Mouse (Mus musculus) heart, embryonic 10.5 days (tissue): ENCODE data around the gene Hsf2bp. TPM values are rescaled to one million over a fixed set of nuclear protein-coding genes. Genes with fewer than 3 reads are reported as not detected.

Experiments used
- DNase-seq: peaks from one replicate; pipeline ENCODE4 v3.0.0-alpha.2; 2017; ENCODE audit warnings: low spot score
- H3K27ac ChIP-seq: fragments of 300-500 bp; sonication (generic); 2 replicates; pipeline ENCODE4 v1.5.1; 2016; ENCODE audit warnings: mild to moderate bottlenecking
- H3K27me3 ChIP-seq: fragments of 300-500 bp; sonication (generic); 2 replicates; pipeline ENCODE4 v1.6.1; 2016; ENCODE audit warnings: mild to moderate bottlenecking; ENCODE audit not compliant: poor library complexity, insufficient read depth, severe bottlenecking
- H3K36me3 ChIP-seq: fragments of 300-500 bp; sonication (generic); 2 replicates; pipeline ENCODE4 v1.6.1; 2016; ENCODE audit warnings: mild to moderate bottlenecking, moderate library complexity
- H3K4me1 ChIP-seq: fragments of 300-500 bp; sonication (generic); 2 replicates; pipeline ENCODE4 v1.6.1; 2016; ENCODE audit warnings: mild to moderate bottlenecking
- H3K4me3 ChIP-seq: fragments of 300-500 bp; sonication (generic); 2 replicates; pipeline ENCODE4 v1.5.1; 2016; ENCODE audit warnings: mild to moderate bottlenecking, moderate library complexity
- H3K9me3 ChIP-seq: fragments of 300-500 bp; sonication (generic); 2 replicates; pipeline ENCODE4 v1.6.1; 2016; ENCODE audit warnings: mild to moderate bottlenecking, moderate library complexity
- WGBS: fragments of 180-500 bp; shearing (Covaris S2); methylation state at CpG from one replicate; pipeline ENCODE4 v1.1.7; 2016; 5-methylcytosine and 5-hydroxymethylcytosine counted together
- polyA plus RNA-seq: library from polyadenylated mRNA; unstranded; fragments of >200 nt; fragmentation: Nextera tagmentation; extraction: Ambion mirVana; gene quantifications from 2 replicates; pipeline ENCODE4 v1.2.1, GENCODE M21; 2016

Gene Hsf2bp
- polyA plus RNA-seq, 1 experiment from 2014 or later: 0.62 TPM

DNA sequence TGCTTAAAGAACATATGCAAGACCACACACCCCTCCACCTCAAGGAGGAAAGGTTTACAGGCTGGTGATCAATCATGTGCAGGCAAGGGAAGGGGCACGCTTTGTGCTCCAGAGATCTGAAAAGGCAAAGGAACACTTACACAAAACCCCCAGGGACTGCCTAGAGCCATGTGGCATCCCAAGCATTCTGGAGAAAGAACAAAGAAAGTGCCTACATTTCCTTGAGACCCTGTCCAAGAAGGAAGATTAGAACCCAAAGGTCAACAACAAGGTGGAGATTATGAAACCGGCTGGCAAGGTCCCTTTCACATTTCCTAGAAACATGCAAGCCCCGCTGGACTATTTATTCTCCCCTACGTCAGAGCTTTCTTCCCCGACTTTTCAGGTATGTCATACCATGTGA, 11.5 kb downstream of the Hsf2bp start:
- WGBS: 51% methylated on average over 5 of the region's 5 CpGs
- Histone ChIP-seq H3K27me3 (no peaks in the 10 kb centered on the region), H3K4me3 (no peak overlapping the region), H3K4me1 (no peaks in the 10 kb centered on the region), H3K9me3 (no peaks in the 10 kb centered on the region), H3K36me3 (no peaks in the 10 kb centered on the region), H3K27ac (peak overlapping the region; percentile 57; the same call in 1 of the 2 replicates)
- no peak for DNase-seq

DNA sequence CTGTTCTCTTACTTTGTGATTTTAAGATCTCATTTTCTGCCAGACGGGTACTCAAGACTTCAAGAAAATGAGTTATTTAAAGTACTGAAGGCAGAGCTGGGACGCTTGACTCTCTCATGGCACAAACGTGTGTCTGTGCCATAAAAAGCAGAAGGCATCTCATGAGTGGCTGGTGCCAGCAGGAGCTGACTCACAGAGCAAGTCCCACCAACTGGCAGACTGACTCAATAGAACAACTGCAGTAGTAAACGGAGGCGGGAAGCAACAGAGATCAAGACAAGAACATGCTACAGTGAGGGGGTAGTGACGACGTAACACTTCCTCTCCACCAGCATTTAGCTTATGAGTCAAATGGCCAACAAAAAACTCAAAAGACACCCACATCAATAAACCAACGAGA, 13.1 kb downstream of the Hsf2bp start:
- H3K4me3 ChIP-seq: no peak overlapping the region
- H3K27ac ChIP-seq: no peak overlapping the region
- no peaks in the 10 kb centered on the region for H3K36me3 ChIP-seq
- DNase-seq: no peak
- 72% methylated on average over 8 of the region's 8 CpGs for WGBS
- peaks cover under 1% of the 10 kb centered on the region; the same call in 1 of the 2 replicates for H3K4me1 ChIP-seq
- no peaks in the 10 kb centered on the region for H3K27me3 ChIP-seq
- no peaks in the 10 kb centered on the region for H3K9me3 ChIP-seq

GRCm38 (mm10) chr17:32022551-32022950, 13.6 kb downstream of the Hsf2bp start:
- Histone ChIP-seq H3K4me1 (peaks cover 6% of the 10 kb centered on the region), H3K4me3 (no peak overlapping the region), H3K27me3 (no peaks in the 10 kb centered on the region), H3K9me3 (no peaks in the 10 kb centered on the region), H3K36me3 (no peaks in the 10 kb centered on the region), H3K27ac (no peak overlapping the region)
- 74% methylated on average over 6 of the region's 6 CpGs for WGBS
- DNase-seq: no peak

DNA sequence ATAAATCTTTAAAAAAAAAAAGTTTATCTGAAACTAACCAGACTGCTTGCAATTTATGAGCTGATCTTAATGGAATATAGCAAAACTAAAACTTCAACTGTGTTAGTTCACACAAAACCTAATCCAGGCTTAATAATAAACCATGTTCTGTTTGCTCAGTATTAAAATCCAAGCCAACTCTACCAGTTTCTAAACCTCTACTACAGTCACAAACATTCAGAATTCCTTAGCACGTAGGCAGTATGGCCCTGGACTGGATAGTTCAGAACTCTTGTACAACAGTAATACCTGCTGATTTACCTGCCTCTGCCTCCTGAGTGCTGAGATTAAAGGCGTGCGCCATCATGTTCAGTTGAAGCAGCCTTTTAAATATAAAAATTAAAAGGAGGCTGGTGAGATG, 14.2 kb downstream of the Hsf2bp start:
- 87% methylated on average over 3 of the region's 3 CpGs for WGBS
- no peak for DNase-seq
- no peaks in the 10 kb centered on the region for H3K9me3 ChIP-seq

DNA sequence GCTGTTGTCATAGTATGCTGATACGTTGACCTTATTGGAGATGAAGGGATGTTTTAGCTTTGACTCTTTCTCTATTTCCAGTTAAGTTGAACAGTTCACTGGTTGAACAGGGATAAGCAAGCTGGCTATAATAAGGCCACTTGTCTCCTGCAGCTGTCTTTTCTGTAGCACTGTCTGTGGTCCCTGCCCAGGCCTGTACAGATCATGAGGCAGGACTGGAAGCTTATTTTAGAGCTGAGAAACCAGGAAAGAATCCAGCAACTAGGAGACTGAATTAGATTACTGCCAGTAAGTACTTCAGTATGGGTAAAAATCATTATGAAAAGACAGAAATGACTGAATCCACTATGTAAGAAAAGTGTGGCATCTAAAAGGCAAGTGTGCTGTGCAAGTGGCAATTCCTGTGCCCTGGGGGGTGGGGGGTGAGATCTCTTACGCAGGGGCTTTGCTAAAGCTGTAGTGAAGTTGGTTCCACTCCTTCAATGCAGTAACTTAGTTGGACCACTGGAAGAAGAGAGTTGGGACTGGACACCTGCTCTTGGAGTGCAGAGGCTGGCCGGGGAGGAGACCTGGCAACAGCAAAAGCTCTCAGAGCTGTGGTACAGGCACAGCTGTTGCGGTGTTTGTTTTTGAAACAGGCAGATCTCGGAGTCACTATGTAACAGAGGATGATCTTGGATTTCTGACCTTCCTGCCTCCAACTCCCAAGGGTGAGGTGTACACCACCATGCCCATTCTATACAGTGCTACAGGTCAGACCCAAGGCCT, 17.8 kb downstream of the Hsf2bp start:
- 77% methylated on average over 5 of the region's 5 CpGs for WGBS
- no peak for DNase-seq

More for the DNA sequence above, 14.2 kb downstream of the Hsf2bp start:
- Histone ChIP-seq H3K4me1 (peaks cover 9% of the 10 kb centered on the region), H3K36me3 (no peaks in the 10 kb centered on the region), H3K4me3 (no peak overlapping the region), H3K27me3 (no peaks in the 10 kb centered on the region), H3K27ac (no peak overlapping the region)

DNA sequence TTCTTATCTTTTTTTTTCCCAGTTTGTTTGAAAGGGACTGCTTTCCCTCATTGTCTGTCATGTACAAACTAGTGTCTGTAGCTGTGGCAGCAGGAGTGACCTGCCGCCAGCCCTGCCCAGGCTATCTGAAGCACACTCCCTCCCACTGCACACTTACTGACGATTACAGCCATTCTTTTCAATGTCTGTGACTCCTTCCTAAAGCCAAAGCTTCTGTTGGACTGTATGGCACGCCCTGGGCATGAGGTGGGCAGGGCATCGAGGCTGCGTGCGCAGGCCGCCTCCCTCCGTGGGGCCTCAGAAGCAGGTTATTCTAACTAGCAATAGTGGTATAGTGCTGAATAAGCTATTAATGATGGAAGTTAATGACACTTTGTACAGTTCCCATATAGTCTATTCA, 19.7 kb downstream of the Hsf2bp start:
- WGBS: 87% methylated on average over 8 of the region's 8 CpGs
- H3K27ac ChIP-seq: no peak overlapping the region
- peaks cover 17% of the 10 kb centered on the region for H3K4me1 ChIP-seq
- no peaks in the 10 kb centered on the region for H3K27me3 ChIP-seq
- H3K4me3 ChIP-seq: no peak overlapping the region
- DNase-seq: no peak
- no peaks in the 10 kb centered on the region for H3K36me3 ChIP-seq
- H3K9me3 ChIP-seq: no peaks in the 10 kb centered on the region

More for the DNA sequence above, 17.8 kb downstream of the Hsf2bp start:
- Histone ChIP-seq H3K27ac (peak overlapping the region; percentile 60; the same call in 1 of the 2 replicates), H3K27me3 (no peaks in the 10 kb centered on the region), H3K4me3 (no peak overlapping the region), H3K36me3 (no peaks in the 10 kb centered on the region), H3K9me3 (no peaks in the 10 kb centered on the region), H3K4me1 (peaks cover 9% of the 10 kb centered on the region)

- Histone ChIP-seq H3K4me3 (no peak overlapping the region), H3K9me3 (no peaks in the 10 kb centered on the region), H3K4me1 (peaks cover 20% of the 10 kb centered on the region), H3K27me3 (no peaks in the 10 kb centered on the region), H3K27ac (no peak overlapping the region), H3K36me3 (no peaks in the 10 kb centered on the region)
- no peak for DNase-seq
Measured at GRCm38 (mm10) chr17:32013659-32014058, 22.5 kb downstream of the Hsf2bp start.

GRCm38 (mm10) chr17:32012254-32012653, 23.9 kb downstream of the Hsf2bp start:
- no peak overlapping the region for H3K27ac ChIP-seq
- H3K36me3 ChIP-seq: no peaks in the 10 kb centered on the region
- 50% methylated on average over 3 of the region's 3 CpGs for WGBS
- no peak for DNase-seq
- H3K4me3 ChIP-seq: no peak overlapping the region
- H3K27me3 ChIP-seq: no peaks in the 10 kb centered on the region
- no peaks in the 10 kb centered on the region for H3K9me3 ChIP-seq
- peaks cover 11% of the 10 kb centered on the region for H3K4me1 ChIP-seq

DNA sequence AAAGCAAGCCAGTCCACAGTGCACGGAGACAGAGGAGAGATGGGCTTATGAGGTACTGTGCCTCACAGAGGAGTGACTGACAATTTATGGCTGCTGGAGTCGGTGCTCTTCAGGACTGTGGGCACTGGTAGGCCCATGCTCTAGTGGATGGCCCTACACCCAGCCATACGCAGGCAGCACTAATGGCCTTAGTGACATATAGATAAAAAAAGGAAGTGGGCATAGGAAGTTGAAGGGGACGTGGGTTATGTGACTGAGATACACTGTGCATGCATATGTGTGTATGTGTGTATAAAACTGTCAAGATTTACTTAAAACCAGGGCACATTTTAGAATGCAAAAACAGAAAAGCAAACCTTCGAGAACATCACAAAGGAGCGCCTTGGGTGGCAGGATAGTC, 24.5 kb downstream of the Hsf2bp start:
- H3K36me3 ChIP-seq: no peaks in the 10 kb centered on the region
- peaks cover 11% of the 10 kb centered on the region for H3K4me1 ChIP-seq
- 77% methylated on average over 6 of the region's 6 CpGs for WGBS
- H3K4me3 ChIP-seq: no peak overlapping the region
- no peaks in the 10 kb centered on the region for H3K9me3 ChIP-seq
- no peak for DNase-seq
- H3K27me3 ChIP-seq: no peaks in the 10 kb centered on the region
- no peak overlapping the region for H3K27ac ChIP-seq

DNA sequence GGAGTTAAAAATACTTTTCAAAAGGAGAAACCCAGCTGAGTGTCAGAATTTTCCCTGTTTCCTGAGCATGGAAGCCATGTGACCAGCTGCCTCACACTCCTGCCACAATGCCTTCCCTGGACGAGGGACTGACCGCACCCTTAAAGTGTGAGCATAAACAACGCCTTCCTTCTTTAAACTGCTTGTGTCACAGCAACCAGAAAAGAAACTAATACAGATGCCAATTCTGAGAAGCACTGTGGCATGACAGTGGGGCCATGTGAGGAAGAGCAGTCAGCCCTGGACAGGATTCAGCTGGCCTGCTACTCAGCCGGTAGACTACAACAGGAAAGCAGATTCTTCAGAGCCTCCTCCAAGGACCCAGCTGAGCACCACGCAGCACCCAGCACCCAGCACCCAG, 29.3 kb downstream of the Hsf2bp start:
- Histone ChIP-seq H3K4me3 (no peak overlapping the region), H3K9me3 (no peaks in the 10 kb centered on the region), H3K27ac (no peak overlapping the region), H3K27me3 (no peaks in the 10 kb centered on the region), H3K4me1 (peaks cover 4% of the 10 kb centered on the region), H3K36me3 (no peaks in the 10 kb centered on the region)
- DNase-seq: no peak
- 80% methylated on average over 5 of the region's 5 CpGs for WGBS

DNA sequence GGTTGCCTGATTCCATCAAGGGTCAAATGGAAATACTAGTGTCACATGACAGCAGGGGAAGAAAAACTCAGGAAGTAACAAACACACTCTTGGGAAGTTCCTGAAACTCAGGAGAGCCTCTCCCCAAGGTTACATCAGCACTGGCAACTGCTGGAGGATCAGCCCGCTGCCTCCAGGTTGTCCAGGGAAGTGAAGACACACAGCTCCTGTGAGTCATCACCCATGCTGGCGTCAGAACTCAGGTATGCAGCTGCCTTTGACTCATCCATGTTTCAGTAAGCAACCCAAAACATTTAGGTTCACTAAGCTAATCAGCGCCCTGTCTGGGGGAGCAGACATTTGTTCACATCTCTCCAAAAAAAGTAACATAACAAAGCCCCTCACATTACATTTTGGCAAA, 32.9 kb downstream of the Hsf2bp start:
- no peaks in the 10 kb centered on the region for H3K27me3 ChIP-seq
- H3K27ac ChIP-seq: no peak overlapping the region
- no peaks in the 10 kb centered on the region for H3K36me3 ChIP-seq
- no peaks in the 10 kb centered on the region for H3K9me3 ChIP-seq
- H3K4me3 ChIP-seq: no peak overlapping the region
- 85% methylated on average over 3 of the region's 3 CpGs for WGBS
- no peaks in the 10 kb centered on the region for H3K4me1 ChIP-seq
- no peak for DNase-seq

- H3K4me1 ChIP-seq: peaks cover 5% of the 10 kb centered on the region; the same call in 1 of the 2 replicates
- DNase-seq: no peak
- WGBS: 83% methylated on average over 1 of the region's 1 CpGs
- no peaks in the 10 kb centered on the region for H3K27me3 ChIP-seq
- H3K27ac ChIP-seq: no peak overlapping the region
- no peaks in the 10 kb centered on the region for H3K36me3 ChIP-seq
- H3K4me3 ChIP-seq: no peak overlapping the region
- no peaks in the 10 kb centered on the region for H3K9me3 ChIP-seq
Measured at GRCm38 (mm10) chr17:31998351-31998750, 37.8 kb downstream of the Hsf2bp start.

GRCm38 (mm10) chr17:31996331-31996730, 39.8 kb downstream of the Hsf2bp start:
- H3K9me3 ChIP-seq: no peaks in the 10 kb centered on the region
- H3K27ac ChIP-seq: no peak overlapping the region
- DNase-seq: no peak
- H3K4me1 ChIP-seq: peaks cover 9% of the 10 kb centered on the region; the same call in 1 of the 2 replicates
- H3K27me3 ChIP-seq: no peaks in the 10 kb centered on the region
- H3K36me3 ChIP-seq: no peaks in the 10 kb centered on the region
- no peak overlapping the region for H3K4me3 ChIP-seq
- WGBS: 68% methylated on average over 4 of the region's 4 CpGs

- Histone ChIP-seq H3K4me1 (peaks cover 9% of the 10 kb centered on the region; the same call in 1 of the 2 replicates), H3K9me3 (no peaks in the 10 kb centered on the region), H3K4me3 (no peak overlapping the region), H3K27me3 (no peaks in the 10 kb centered on the region), H3K36me3 (no peaks in the 10 kb centered on the region), H3K27ac (no peak overlapping the region)
- 65% methylated on average over 2 of the region's 2 CpGs for WGBS
- DNase-seq: no peak
Measured at GRCm38 (mm10) chr17:31995784-31996183, 40.4 kb downstream of the Hsf2bp start.
